In the genomic region with DNA sequence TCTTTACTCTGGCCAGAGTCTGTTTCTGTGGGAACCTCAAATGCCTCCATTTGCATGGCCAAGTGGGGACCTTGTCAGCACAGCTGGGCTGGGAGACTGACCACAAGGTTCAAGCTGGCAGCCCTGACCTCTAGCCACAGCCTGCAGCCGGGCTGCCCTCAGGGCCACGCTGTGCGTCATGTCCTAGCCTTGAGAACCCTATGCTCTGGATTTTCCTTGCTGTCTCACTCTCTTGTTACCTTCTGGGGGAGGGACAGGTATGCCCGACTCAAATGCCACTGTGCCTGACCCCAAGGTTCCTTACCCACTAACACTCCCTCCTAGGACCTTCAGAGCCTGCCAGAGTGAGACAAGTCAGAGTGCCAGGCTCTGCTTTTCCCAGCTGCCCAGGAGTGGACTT, we compare ENCODE assay signal across 14 mouse cellular contexts. TPM values are rescaled to one million over a fixed set of nuclear protein-coding genes. Genes with fewer than 3 reads are reported as not detected.
"Had no signal": no experiment of that assay in that cellular context is flagged by ENCODE, and none has a peak within 500 bp of the region (broad histone marks: within the 10 kb centered on the region; RNA-seq: fewer than 3 reads in every experiment).

No protein-coding gene starts in this region.

- H3K4me2 ChIP-seq: kidney, embryonic 15.5 days; limb, embryonic 13.5 days; midbrain, embryonic 13.5 days; neural tube, embryonic 15.5 days had no signal

- H3K36me3 ChIP-seq: kidney, embryonic 15.5 days; limb, embryonic 13.5 days; midbrain, embryonic 13.5 days; neural tube, embryonic 15.5 days had no signal

- H3K27ac ChIP-seq: kidney, embryonic 15.5 days; limb, embryonic 13.5 days; liver, embryonic 14.5 days; midbrain, embryonic 13.5 days; neural tube, embryonic 15.5 days had no signal

- DNase-seq: kidney, adult 2 months; kidney, postnatal 14 days; left cerebral cortex, postnatal 4 days; lung, adult 18-20 months; thymus, adult 2 months; thymus, postnatal 36 days had no signal

- H3K4me3 ChIP-seq: kidney, embryonic 15.5 days; limb, embryonic 13.5 days; midbrain, embryonic 13.5 days; myocyte; neural tube, embryonic 15.5 days had no signal

- H3K9ac ChIP-seq: kidney, embryonic 15.5 days; limb, embryonic 13.5 days; liver, embryonic 14.5 days; midbrain, embryonic 13.5 days; neural tube, embryonic 15.5 days had no signal

- H3K9me3 ChIP-seq: kidney, embryonic 15.5 days; limb, embryonic 13.5 days; midbrain, embryonic 13.5 days; neural tube, embryonic 15.5 days had no signal

- ATAC-seq: midbrain, embryonic 13.5 days had no signal

RNA-seq across cellular contexts. Expression of gene Stra6, which starts 26.6 kb away (rescaled TPM):
- total RNA-seq: liver, adult 2 months; megakaryocyte-erythroid progenitor cell, adult 5-6 weeks had no signal
- polyA plus RNA-seq: liver, adult 2 months had no signal

RNA-seq across cellular contexts. Expression of gene Cyp11a1, which starts 30.8 kb away (rescaled TPM):
- total RNA-seq: liver, adult 2 months; megakaryocyte-erythroid progenitor cell, adult 5-6 weeks had no signal
- polyA plus RNA-seq: liver, adult 2 months had no signal
